Comparison of ENCODE assay signal across 9 mouse cellular contexts in genomic region chr4:154855721-154856479, GRCm38 (mm10). TPM values are rescaled to one million over a fixed set of nuclear protein-coding genes. Genes with fewer than 3 reads are reported as not detected.
A peak's percentile ranks its signal among the peaks of the same experiment; 100 is the strongest.
DNase-seq lines count a peak whose midpoint lies in the region; ATAC-seq and TF ChIP-seq lines count a peak whose summit lies in the region.
"Had no signal": no experiment of that assay in that cellular context is flagged by ENCODE, and none has a peak within 500 bp of the region (broad histone marks: within the 10 kb centered on the region; RNA-seq: fewer than 3 reads in every experiment).

No protein-coding gene starts in this region.

- under 1% methylated on average over 109 of the region's 110 CpGs for WGBS in embryonic facial prominence, embryonic 13.5 days

- H3K36me3 ChIP-seq in embryonic facial prominence, embryonic 13.5 days = no peaks in the 10 kb centered on the region

- H3K4me3 ChIP-seq in embryonic facial prominence, embryonic 13.5 days = peak overlapping the region; percentile 58

- peak; percentile 70; the same call in 1 of the 2 replicates for TF ChIP-seq POLR2A in brain, embryonic 14.5 days (IDR thresholded peaks at IDR 0.05; ENCODE audit: borderline replicate concordance, extremely low read depth, insufficient read depth, insufficient read length, poor library complexity, severe bottlenecking)

- peak; percentile 82 for ATAC-seq in embryonic facial prominence, embryonic 13.5 days (ENCODE audit: insufficient number of reproducible peaks, insufficient read depth, low FRiP score, low TSS enrichment, low read depth)
- ATAC-seq in megakaryocyte progenitor cell, adult 5-6 weeks (replicated peaks; ENCODE audit: poor library complexity) = peak; percentile 93

- H3K9me3 ChIP-seq in embryonic facial prominence, embryonic 13.5 days = no peaks in the 10 kb centered on the region

- H3K27ac ChIP-seq in embryonic facial prominence, embryonic 13.5 days = no peak overlapping the region

- peak overlapping the region; percentile 95 for H3K4me2 ChIP-seq in embryonic facial prominence, embryonic 13.5 days

- peak overlapping the region; percentile 70 for H3K9ac ChIP-seq in embryonic facial prominence, embryonic 13.5 days

- intact Hi-C loops in left cerebral cortex, postnatal 25 days (cut with DNase I) = no loop called here

- DNase-seq in brain, embryonic 14.5 days (ENCODE audit: low read depth) = peak; percentile 98
- peak; percentile 50 for DNase-seq in heart, adult 8-10 months (ENCODE audit: low spot score)
- peak; percentile 65 for DNase-seq in kidney, adult 11 months
- peak; percentile 93 to 97 for DNase-seq in left cerebral cortex, postnatal 25 days (ENCODE audit: low spot score in 2 of 2)
- DNase-seq in right cerebral cortex, postnatal 25 days = peak; percentile 94
- DNase-seq in spleen, adult 12 weeks (ENCODE audit: low spot score) = no peak

- peaks cover 14% of the 10 kb centered on the region for H3K4me1 ChIP-seq in embryonic facial prominence, embryonic 13.5 days

- TF ChIP-seq CTCF in brain, embryonic 14.5 days (IDR thresholded peaks at IDR 0.05; ENCODE audit: borderline replicate concordance, extremely low read depth, insufficient read depth, insufficient read length) = peak; percentile 65

- H3K27me3 ChIP-seq in embryonic facial prominence, embryonic 13.5 days = peaks cover 51% of the 10 kb centered on the region

RNA-seq across cellular contexts. Expression of gene Mmel1, which starts 13.5 kb away (rescaled TPM):
- 0.29 and 0.30 TPM in 2 replicates for polyA plus RNA-seq in brain, embryonic 14.5 days (2012; rRNA removed)
- polyA plus RNA-seq in embryonic facial prominence, embryonic 13.5 days (2015; fragmentation: Nextera tagmentation; extraction: Ambion mirVana) = 0.28 TPM in 1 of 2 replicates, not detected in the other
- total RNA-seq in heart, adult 8-10 months (2022) = under 1 TPM in 2 of 4 experiments, not detected in 2; 0.16 to 0.20 TPM
- under 1 TPM; 0.48 to 0.85 TPM for total RNA-seq in left cerebral cortex, postnatal 25 days (2021)
- not detected in 2 replicates for total RNA-seq in megakaryocyte progenitor cell, adult 5-6 weeks (2015)
- not detected in 2 replicates for total RNA-seq in megakaryocyte progenitor cell, adult 5-6 weeks (2017)
- total RNA-seq: neutrophil, adult 5-6 weeks had no signal

RNA-seq across cellular contexts. Expression of gene Ttc34, which starts 18.6 kb away (rescaled TPM):
- polyA plus RNA-seq in brain, embryonic 14.5 days (2012; rRNA removed) = 0.50 and 1.00 TPM in 2 replicates
- polyA plus RNA-seq in embryonic facial prominence, embryonic 13.5 days (2015; fragmentation: Nextera tagmentation; extraction: Ambion mirVana) = 0.36 and 0.49 TPM in 2 replicates
- under 1 TPM in 3 of 4 experiments, not detected in 1; 0.06 to 0.34 (median 0.11) TPM for total RNA-seq in heart, adult 8-10 months (2022)
- 1 to 10 TPM; 2.4 to 2.7 TPM for total RNA-seq in left cerebral cortex, postnatal 25 days (2021)
- not detected in 2 replicates for total RNA-seq in megakaryocyte progenitor cell, adult 5-6 weeks (2015)
- not detected in 2 replicates for total RNA-seq in megakaryocyte progenitor cell, adult 5-6 weeks (2017)
- total RNA-seq: neutrophil, adult 5-6 weeks had no signal

RNA-seq across cellular contexts. Expression of gene Fam213b, which starts 43.0 kb away (rescaled TPM):
- polyA plus RNA-seq in brain, embryonic 14.5 days (2012; rRNA removed) = 28.9 and 30.7 TPM in 2 replicates
- 48.6 and 53.6 TPM in 2 replicates for polyA plus RNA-seq in embryonic facial prominence, embryonic 13.5 days (2015; fragmentation: Nextera tagmentation; extraction: Ambion mirVana)
- 100 to 1,000 TPM in 2 of 4 experiments, 10 to 100 TPM in 2; 92.4 to 111 (median 101) TPM for total RNA-seq in heart, adult 8-10 months (2022)
- total RNA-seq in left cerebral cortex, postnatal 25 days (2021) = 10 to 100 TPM; 47.5 to 51.4 TPM
- total RNA-seq in megakaryocyte progenitor cell, adult 5-6 weeks (2015) = 5.0 and 5.6 TPM in 2 replicates
- 1.8 and 5.6 TPM in 2 replicates for total RNA-seq in megakaryocyte progenitor cell, adult 5-6 weeks (2017)

Comparison
In these comparisons a context has a peak if more than half of its experiments do, and no peak if none do; other contexts are left out.
1. RNA of gene Fam213b, which starts 43.0 kb away (total RNA-seq): 92.4 to 111 TPM in heart, adult 8-10 months and 47.5 to 51.4 TPM in left cerebral cortex, postnatal 25 days; 1.8 to 5.6 TPM in megakaryocyte progenitor cell, adult 5-6 weeks; every median in the first group is over 4 times any median in the second.